Mouse (Mus musculus) heart, adult 2 months (tissue): ENCODE measurements around the gene Rnaseh2c. TPM values are rescaled to one million over a fixed set of nuclear protein-coding genes. Genes with fewer than 3 reads are reported as not detected.

ENCODE experiments used
- DNase-seq, 2 experiments: peaks; one replicate each; pipeline ENCODE4 v3.0.0; 2021
- H3K27ac ChIP-seq: fragments of 200-600 bp; 2 replicates; pipeline ENCODE4 v1.8.1; 2022
- H3K27me3 ChIP-seq: fragments of 200-500 bp; 2 replicates; pipeline ENCODE4 v1.6.1; 2012; ENCODE audit warnings: mild to moderate bottlenecking, low read length, inconsistent platforms, mixed read lengths; ENCODE audit not compliant: control insufficient read depth, insufficient read depth
- H3K36me3 ChIP-seq: fragments of 200-500 bp; 2 replicates; pipeline ENCODE4 v1.6.1; 2012; ENCODE audit warnings: low read length, inconsistent platforms; ENCODE audit not compliant: control insufficient read depth, insufficient read depth
- H3K4me1 ChIP-seq: fragments of 200-500 bp; 2 replicates; pipeline ENCODE4 v1.6.1; 2011; ENCODE audit warnings: low read length; ENCODE audit not compliant: control insufficient read depth, insufficient read depth
- H3K4me3 ChIP-seq: fragments of 200-600 bp; 2 replicates; pipeline ENCODE4 v1.8.1; 2022
- H3K79me2 ChIP-seq: fragments of 200-500 bp; replicated peaks from 2 replicates; pipeline ENCODE4 v1.6.1; 2012; ENCODE audit warnings: mild to moderate bottlenecking, inconsistent platforms, low read length, moderate library complexity, mixed read lengths; ENCODE audit not compliant: control insufficient read depth, insufficient read depth
- H3K9ac ChIP-seq: fragments of 200-500 bp; 2 replicates; pipeline ENCODE4 v1.6.1; 2012; ENCODE audit warnings: low read depth, mild to moderate bottlenecking, control low read depth, inconsistent platforms, low read length, mixed read lengths
- CTCF ChIP-seq: fragments of 200-600 bp; IDR thresholded peaks from 2 replicates; pipeline ENCODE4 v1.8.1; 2022; ENCODE audit warnings: antibody characterized with exemption, mild to moderate bottlenecking, moderate library complexity
- EP300 ChIP-seq: fragments of 200-500 bp; IDR thresholded peaks from 2 replicates; pipeline ENCODE4 v1.6.1; 2011; ENCODE audit warnings: low read depth, low read length, control low read depth; ENCODE audit not compliant: insufficient read depth
- POLR2A ChIP-seq: fragments of 200-500 bp; IDR thresholded peaks from 2 replicates; pipeline ENCODE4 v1.6.1; 2011; ENCODE audit warnings: mild to moderate bottlenecking, low read depth, low read length, control low read depth; ENCODE audit not compliant: insufficient read depth
- WGBS: fragments of 180-500 bp; shearing (Covaris S2); methylation state at CpG from one replicate; pipeline ENCODE4 v1.1.7; 2018; 5-methylcytosine and 5-hydroxymethylcytosine counted together
- intact Hi-C: fragments of 180-260 bp; cut with DNase I; formaldehyde crosslinking; loops from one replicate; pipeline ENCODE4 v1.15.1; 2025
- polyA plus RNA-seq: library from polyadenylated mRNA; depleted of rRNA; stranded (reverse); fragments of >200 nt; gene quantifications from 2 replicates; pipeline ENCODE4 v1.2.3, GENCODE M21; 2012
- total RNA-seq, 2 experiments: library from RNA; stranded (reverse); gene quantifications; 2 replicates each; pipeline ENCODE4 v1.2.3; 2021

Gene Rnaseh2c
- total and polyA plus RNA-seq, 3 experiments, result 37.1 to 58.6 (median 50.2) TPM

DNA sequence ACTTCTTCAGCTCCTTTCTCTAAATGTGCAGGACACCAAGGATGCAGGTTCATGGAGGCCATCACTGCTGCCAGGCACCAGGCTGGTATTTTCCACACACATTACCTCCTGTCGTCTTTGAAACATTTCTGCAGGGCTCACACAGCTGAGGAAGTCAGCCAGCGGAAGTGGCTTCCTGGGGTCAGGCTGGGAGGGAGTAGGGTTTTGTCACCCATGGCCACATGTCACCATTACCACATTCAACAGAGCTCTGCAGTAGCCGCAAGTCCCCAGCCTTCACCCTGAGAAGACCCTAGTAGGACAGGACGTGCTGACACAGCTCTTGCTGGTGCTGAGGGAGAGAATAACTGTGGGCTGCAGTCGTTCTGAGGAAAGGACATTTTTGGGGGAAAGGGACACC, 29.8 kb upstream of the Rnaseh2c start:
- H3K9ac ChIP-seq, result no peak overlapping the region
- peak in 1 of 2 experiments; percentile 56 for DNase-seq

GRCm38 (mm10) chr19:5572331-5573125, 29.1 kb upstream of the Rnaseh2c start:
- Histone ChIP-seq H3K36me3 (no peaks in the 10 kb centered on the region), H3K4me1 (peaks cover 1% of the 10 kb centered on the region; the same call in 1 of the 2 replicates), H3K27me3 (no peaks in the 10 kb centered on the region), H3K9ac (no peak overlapping the region), H3K27ac (peak overlapping the region; percentile 5), H3K79me2 (peaks cover 1% of the 10 kb centered on the region; the same call in 1 of the 2 replicates), H3K4me3 (no peak overlapping the region)
- DNase-seq, result peak; percentile 43 to 65
- intact Hi-C loops, result no loop called here
- no peak for TF ChIP-seq EP300
- TF ChIP-seq CTCF, result no peak
- no peak for TF ChIP-seq POLR2A
- WGBS, result 74% methylated on average over 19 of the region's 19 CpGs

More for the DNA sequence above, 29.8 kb upstream of the Rnaseh2c start:
- H3K27me3 ChIP-seq, result no peaks in the 10 kb centered on the region
- H3K27ac ChIP-seq, result no peak overlapping the region; the same call in 1 of the 2 replicates
- peaks cover 3% of the 10 kb centered on the region; the same call in 1 of the 2 replicates for H3K4me1 ChIP-seq
- peaks cover 1% of the 10 kb centered on the region; the same call in 1 of the 2 replicates for H3K79me2 ChIP-seq
- intact Hi-C loops, result no loop called here
- WGBS, result 57% methylated on average over 5 of the region's 5 CpGs
- no peaks in the 10 kb centered on the region for H3K36me3 ChIP-seq
- no peak overlapping the region for H3K4me3 ChIP-seq
- no peak for TF ChIP-seq CTCF
- TF ChIP-seq POLR2A, result no peak
- no peak for TF ChIP-seq EP300

DNA sequence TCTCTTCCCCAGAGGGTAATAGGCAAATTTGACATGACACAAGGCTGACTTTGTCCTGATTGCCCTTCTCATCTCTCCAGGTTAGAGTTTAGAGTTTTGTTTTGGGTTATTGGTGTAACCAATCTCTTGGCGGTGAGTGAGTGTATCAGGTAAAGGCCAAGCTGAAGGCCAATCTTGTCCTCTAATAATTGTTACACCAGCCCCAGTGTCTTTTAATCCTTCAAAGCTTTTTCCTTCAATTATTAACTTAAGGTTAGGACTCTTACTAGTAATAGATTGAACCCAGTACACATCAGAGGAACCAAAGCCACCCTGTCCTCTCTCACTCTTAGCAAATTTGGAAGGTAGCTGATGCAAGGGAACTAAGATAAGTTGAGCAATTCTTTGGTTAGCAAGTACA, 26.3 kb upstream of the Rnaseh2c start:
- no peak overlapping the region for H3K9ac ChIP-seq
- WGBS, result 100% methylated on average over 1 of the region's 1 CpGs
- no peak overlapping the region for H3K27ac ChIP-seq
- no peak for TF ChIP-seq EP300
- no peak for TF ChIP-seq CTCF
- no peak for TF ChIP-seq POLR2A
- no peaks in the 10 kb centered on the region for H3K4me1 ChIP-seq
- H3K4me3 ChIP-seq, result no peak overlapping the region
- H3K27me3 ChIP-seq, result no peaks in the 10 kb centered on the region
- no peak for DNase-seq
- intact Hi-C loops, result no loop called here
- H3K36me3 ChIP-seq, result no peaks in the 10 kb centered on the region
- no peaks in the 10 kb centered on the region for H3K79me2 ChIP-seq

DNA sequence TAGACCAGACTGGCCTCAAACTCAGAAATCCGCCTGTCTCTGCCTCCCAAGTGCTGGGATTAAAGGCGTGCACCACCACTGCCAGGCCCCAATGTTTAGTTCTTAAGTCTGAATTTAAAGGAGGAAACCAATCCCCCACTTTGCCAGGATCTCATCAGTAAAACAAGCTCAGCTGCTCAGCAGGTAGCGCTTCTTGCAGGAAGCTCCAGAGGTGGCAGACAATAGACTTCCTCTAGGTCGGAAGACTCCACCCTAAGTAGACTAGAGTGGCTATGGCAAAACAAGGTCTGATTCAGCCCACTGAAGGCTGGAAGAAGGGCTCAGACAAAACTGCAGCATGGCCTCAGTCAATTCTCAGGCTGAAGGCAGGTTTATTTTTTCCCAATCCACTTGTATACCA, 21.7 kb upstream of the Rnaseh2c start:
- Histone ChIP-seq H3K27me3 (no peaks in the 10 kb centered on the region), H3K36me3 (no peaks in the 10 kb centered on the region), H3K79me2 (no peaks in the 10 kb centered on the region), H3K4me3 (no peak overlapping the region), H3K9ac (no peak overlapping the region), H3K27ac (peak overlapping the region; percentile 28; the same call in 1 of the 2 replicates), H3K4me1 (no peaks in the 10 kb centered on the region)
- TF ChIP-seq POLR2A (no peak), CTCF (no peak), EP300 (no peak)
- 62% methylated on average over 4 of the region's 4 CpGs for WGBS
- DNase-seq, result no peak
- intact Hi-C loops, result no loop called here

DNA sequence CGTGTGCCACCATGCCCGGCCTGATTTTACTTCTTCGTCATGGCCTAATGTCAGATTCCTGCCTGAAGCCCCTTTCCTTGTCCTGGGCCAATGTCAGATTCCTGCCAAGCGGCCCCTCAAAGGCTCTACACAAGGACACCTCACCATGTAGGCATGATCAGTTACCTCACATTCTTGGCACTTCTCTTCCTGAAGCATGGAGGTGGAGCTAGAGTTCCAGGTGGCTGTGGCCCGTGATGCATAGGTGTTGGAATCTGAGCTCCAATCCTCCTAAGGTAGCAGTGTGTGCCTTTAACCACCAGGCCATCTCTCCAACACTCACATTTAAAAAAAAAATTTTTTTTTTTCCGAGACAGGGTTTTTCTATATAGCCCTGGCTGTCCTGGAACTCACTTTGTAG, 20.9 kb upstream of the Rnaseh2c start:
- Histone ChIP-seq H3K9ac (no peak overlapping the region), H3K27me3 (no peaks in the 10 kb centered on the region), H3K27ac (no peak overlapping the region), H3K79me2 (no peaks in the 10 kb centered on the region), H3K4me1 (no peaks in the 10 kb centered on the region), H3K36me3 (no peaks in the 10 kb centered on the region), H3K4me3 (no peak overlapping the region)
- TF ChIP-seq EP300, result no peak
- no peak for TF ChIP-seq CTCF
- TF ChIP-seq POLR2A, result no peak
- DNase-seq, result no peak
- WGBS, result 88% methylated on average over 6 of the region's 6 CpGs
- intact Hi-C loops, result no loop called here

DNA sequence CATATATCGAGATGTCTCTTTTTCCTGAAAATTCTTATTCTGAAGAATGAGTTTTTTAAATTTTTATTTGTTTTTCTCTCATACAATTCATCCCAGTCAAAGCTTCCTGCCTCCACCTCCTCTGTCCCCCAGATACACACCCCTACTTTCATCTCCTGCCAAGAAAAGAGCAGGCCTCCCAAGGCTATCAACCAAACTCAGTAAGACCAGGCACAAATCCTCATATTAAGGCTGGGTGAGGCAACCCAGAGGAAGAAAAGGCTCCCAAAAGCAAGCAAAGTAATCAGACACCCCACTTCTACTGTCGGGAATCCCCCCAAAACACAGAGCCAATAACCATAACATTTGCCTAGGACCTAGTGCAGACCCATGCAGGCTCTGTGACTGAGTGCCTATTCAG, 19.7 kb upstream of the Rnaseh2c start:
- TF ChIP-seq POLR2A, result no peak
- TF ChIP-seq EP300, result no peak
- no peak for TF ChIP-seq CTCF
- 74% methylated on average over 2 of the region's 2 CpGs for WGBS
- no peaks in the 10 kb centered on the region for H3K4me1 ChIP-seq
- no peaks in the 10 kb centered on the region for H3K27me3 ChIP-seq
- H3K79me2 ChIP-seq, result no peaks in the 10 kb centered on the region
- DNase-seq, result no peak
- H3K4me3 ChIP-seq, result no peak overlapping the region
- no peak overlapping the region for H3K9ac ChIP-seq
- no peak overlapping the region for H3K27ac ChIP-seq
- no peaks in the 10 kb centered on the region for H3K36me3 ChIP-seq
- intact Hi-C loops, result no loop called here
